Mouse (Mus musculus) E14TG2a.4 (cell line): Measurements from ENCODE around the gene Tmem40.

Experiments
- CTCF ChIP-seq: conservative IDR thresholded peaks from 2 replicates; pipeline ENCODE4 v1.5.1; 2014; ENCODE audit warnings: low read length
- NANOG ChIP-seq: IDR thresholded peaks from 2 replicates; pipeline ENCODE4 v1.6.1; 2014; ENCODE audit warnings: borderline replicate concordance, low read length, mixed read lengths

DNA sequence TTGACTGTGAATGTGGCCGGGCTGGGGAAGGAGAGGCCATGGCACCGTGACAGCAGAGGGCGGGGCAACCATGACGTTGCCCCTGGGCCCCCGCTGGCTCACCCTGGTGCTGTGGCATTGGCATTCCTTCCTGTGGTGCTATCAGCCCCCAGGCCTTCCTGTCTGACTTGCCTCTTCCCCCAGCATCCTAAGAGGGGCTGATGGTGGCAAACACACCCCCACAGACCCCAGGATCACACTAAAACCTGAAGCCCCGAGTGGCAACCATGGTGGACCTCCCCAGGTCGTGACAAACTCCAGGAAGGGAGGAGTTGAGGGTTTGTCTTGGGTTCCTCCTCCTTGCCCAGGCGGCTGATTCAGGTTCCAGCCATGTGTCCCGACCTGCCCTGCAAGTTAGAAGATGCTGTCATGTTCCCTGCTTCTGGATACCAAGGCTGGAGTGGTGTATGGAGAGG is 3.2 kb downstream of the Tmem40 start:
- TF ChIP-seq CTCF (no peak), NANOG (no peak)
